Mouse (Mus musculus) spleen, adult 12 weeks (tissue): Measurements from ENCODE around the gene Secisbp2.
A peak's percentile ranks its signal among the peaks of the same experiment; 100 is the strongest.
"Not testable (repeated sequence)": the region's sequence is repeated elsewhere in the genome, so short reads cannot be mapped to it uniquely, and the experiment has no call there.

Experiments used
- DNase-seq: peaks from one replicate; pipeline ENCODE4 v3.0.0; 2022; ENCODE audit warnings: low spot score

Secisbp2 gene

DNA sequence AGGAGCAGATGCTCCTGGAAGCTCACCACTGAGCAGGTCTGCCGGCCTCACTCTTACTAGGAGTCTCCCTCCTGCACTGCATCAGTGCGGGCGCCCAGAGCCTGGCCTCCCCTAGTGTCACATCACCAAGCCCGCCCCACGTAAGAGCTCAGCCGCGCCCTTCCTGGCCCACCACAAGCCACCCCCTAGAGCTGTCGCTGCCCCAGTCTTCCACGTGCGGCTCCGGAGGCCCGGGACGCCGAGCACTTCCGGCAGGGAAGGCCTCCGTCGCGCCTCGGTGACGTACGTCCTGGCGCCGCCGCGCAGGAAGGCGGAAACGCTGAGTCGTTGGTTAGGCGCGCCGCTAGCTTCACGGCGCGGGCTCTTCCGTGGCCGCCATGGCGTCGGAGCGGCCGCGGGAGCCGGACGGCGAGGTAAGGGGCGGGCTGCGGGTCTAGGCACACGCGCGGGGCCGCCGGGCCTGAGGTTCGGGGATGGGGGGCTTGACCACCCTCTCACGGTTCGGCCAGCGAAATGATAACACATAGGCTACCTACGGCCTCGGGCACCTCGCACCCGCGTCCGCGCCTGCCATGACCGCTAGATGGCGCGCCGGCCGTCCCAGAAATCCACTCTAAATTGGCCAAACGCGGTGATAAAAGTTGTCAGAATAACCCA lies at the start of gene Secisbp2:
Gene Secisbp2, plus strand, starts transcription at position 290 of the 657 bp plus-strand sequence.
- DNase-seq = peak; percentile 92

DNA sequence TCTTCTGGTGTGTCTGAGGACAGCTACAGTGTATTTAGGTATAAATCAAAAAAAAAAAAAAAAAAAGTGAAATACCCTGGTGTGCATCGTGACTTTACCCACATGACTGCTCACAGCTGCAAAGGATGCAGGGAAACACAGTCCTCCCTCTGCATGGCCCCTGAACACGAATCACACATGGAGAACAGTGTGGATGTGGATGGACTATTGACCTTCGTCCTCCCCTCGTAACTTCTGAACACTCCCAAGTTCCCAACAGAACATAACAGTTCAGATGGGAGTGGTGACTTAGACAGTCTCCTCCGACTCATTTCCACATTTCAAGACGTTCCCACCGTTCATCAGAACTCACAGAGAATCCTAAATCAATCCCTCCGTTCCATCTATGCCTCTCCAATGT lies 48.7 kb upstream of the Secisbp2 start:
- no peak for DNase-seq

DNA sequence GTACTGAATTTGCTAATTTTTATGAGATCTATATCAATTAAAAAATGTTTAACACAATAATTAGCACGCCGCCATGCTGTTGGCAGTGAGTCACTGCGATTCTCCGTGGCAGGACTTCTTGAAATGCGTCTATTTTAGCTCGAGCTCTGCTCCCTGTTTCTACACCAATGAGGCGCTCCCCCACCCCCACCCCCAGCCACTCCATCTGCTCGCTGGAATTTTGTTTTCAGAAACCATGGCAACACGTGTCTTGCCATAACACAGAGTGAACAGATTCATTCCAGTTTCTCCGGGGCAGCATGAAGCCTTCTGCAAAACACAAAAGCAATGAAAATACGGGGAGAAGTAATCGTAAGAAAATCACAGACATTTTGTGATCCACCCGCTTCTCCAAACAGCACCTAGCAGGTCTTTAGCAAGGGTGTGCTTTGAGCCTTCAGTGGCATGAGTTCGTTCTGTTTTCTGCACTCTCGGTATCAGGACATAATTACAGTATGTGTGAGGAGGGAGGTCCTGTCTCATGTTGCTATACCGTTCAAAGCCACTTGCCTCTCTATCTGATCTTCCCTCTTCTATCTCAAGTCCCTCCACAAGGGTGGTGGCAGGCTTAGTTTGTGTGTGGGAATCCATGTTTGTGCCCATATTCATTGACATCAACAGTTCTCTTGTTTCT lies 48.1 kb upstream of the Secisbp2 start:
- DNase-seq = no peak

DNA sequence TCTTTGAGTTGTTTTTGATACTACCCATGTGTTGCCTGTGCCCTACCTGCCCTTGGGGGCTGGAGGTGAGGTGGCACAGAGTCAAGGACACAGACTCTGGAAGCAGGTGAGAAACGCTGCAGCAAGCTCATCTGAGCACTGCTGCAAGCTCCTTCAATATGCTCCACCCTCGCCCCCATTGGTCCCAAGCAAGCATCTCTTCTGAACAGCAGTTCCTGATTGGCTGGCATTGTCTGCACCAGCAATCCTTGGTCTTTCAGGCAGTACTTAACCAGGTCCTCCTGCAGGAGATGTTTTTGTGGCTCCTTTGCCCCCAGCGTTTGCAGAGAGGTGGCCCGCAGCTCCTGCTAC lies 47.6 kb upstream of the Secisbp2 start:
- no peak for DNase-seq

DNA sequence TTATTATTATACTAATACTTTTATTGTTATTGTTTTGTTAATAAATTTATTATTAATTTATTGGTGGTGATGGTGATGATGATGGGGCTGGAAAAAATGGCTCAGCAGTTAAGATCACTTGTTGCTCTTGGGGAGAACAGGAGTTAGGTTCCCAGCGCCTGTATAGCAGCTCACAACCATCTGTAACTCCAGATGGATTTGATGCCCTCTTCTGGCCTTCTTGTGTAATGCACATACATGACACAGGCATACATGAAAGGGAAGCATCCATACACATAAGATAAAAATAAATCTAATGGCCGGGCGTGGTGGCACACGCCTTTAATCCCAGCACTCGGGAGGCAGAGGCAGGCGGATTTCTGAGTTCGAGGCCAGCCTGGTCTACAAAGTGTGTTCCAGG lies 42.3 kb upstream of the Secisbp2 start:
- DNase-seq = no peak

DNA sequence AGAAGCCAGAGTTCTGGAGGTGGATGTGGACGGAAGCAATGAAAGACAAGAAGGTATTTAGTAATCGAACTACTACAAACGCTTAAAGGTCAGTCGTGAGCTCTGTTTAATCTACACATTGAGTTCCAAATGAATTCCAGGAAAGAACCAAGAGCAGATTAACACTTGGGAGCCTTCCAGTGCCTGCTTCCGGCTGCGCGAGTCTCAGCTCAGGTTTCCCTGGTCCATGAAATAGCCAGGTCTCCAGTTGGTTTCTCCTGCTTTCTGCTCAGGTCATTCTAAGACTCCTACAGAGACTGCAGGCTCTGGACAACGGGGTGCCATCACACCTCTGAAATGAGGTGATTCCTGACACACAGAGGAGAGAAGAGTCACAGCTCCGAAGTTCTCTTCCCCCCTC lies 40.4 kb upstream of the Secisbp2 start:
- no peak for DNase-seq

DNA sequence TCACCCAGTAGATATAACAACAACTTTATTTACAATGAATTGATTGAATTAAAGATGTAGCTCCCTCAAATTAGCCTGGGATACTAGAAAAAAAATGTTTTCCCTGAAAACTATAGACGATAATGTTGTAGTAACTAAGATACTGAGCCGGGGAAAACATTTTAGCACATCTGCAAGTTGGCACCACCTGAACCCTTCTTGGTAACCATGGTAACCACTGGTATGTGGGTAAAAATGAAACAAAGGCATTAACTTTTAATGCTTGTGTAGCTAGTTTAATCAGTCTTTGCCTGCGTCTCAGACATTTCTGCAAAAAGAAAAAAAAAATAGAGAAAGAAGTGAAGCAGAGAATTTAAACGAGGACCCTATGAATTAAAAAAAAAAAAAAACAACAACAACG lies 40.0 kb upstream of the Secisbp2 start:
- DNase-seq = no peak

DNA sequence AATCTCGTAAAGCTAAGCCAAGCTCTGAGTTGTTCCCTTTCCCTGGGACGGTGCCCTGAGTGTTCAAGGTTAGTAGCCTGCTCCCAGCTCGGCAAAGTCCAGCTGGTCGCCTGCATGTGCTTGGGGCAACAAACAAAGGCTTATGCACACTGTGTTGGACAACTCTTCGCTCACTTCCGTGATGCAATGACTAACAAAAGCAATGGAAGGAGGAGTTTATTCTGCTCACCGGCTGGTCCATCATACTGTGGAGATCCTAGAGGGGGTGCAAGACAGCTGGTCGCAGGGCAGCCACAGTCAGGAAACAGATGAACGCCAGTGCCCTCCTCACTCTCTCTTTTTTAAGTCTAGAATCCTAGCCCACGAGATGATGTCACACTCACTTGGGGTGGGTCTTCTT lies 35.7 kb upstream of the Secisbp2 start:
- DNase-seq = no peak

DNA sequence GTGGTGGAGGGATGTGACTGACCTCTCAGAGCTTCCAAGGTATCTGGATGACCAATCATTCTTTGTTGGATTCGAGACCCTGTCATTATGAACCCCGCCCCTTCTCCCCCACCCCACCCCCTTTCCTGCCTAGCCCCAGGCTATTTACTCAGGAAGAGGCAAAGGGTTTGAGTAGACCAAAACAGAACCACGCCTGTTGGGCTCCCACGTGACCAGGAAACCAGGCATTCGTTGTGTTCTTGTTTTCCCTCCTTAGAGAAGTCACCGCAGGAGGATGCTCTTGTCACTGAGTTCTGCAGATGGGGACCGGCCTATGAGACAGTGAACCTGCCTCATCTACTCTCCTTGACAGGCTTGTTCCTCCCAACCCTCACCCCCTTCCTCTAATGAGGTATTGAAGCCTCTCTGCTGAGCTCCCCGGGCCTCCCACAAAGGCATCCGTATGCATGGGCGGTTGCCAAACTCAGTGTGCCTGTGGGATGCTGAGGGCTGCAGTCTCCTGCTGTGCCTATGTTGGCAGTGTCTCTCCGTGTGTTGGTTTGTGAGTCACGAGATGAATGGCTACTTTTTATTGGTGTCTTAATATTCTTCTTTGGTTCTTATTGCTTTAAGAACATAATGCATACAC lies 35.0 kb upstream of the Secisbp2 start:
- DNase-seq = no peak

DNA sequence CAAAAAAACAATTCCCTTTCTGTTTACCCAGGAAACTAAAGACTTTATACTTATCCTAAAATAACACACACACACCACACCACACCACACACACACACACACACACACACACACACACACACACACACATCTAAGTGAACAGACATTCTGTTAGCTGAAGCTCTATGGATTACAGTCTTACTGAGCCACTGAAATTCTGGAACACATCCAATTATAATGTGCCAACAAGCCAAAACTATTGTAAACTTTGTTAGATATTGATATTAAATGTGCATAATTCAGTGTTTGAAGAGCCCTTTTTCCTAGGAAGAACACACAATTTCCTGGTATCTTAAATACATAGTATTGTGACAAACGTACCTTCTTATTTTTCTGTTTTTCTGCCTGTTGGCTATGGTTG lies 34.2 kb upstream of the Secisbp2 start:
- DNase-seq = no peak

DNA sequence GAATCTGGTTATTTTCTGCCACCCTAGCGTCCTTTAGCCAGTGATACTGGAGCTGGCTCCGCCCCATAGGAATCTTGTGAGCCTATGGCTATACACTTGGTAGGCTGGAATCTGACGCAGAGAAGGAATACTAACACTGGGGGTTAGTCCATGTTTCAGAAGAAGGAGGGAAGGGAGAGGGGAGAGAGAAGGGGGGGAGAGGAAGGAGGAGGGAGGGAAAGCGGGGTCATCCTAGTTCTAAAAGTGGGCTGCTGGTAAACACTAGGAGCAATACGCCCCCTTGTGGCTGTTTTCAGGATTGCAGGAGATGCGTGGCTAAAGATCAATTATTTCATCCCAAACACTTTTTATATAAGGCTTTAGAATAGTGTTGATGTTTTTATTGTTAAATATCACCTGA lies 33.6 kb upstream of the Secisbp2 start:
- DNase-seq = peak; percentile 16

DNA sequence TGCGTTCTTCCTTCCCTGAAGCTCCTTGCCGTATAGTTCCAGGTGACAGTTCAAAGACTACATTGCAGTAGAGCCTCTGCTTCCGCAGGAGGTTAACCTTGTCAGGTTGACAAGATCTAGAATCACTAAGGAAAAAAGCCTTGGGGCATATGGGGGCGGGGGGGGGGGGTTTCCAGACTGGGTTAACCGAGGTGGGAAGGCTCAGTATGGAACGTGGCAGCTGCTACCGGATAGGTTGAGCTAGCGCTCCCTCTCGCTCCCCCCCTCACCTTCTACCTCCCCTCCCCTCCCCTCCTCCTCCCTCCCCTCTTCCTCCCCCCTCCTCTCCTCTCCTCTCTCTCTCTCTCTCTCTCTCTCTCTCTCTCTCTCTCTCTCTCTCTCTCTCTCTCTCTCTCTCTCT lies 32.9 kb upstream of the Secisbp2 start:
- DNase-seq = no peak

DNA sequence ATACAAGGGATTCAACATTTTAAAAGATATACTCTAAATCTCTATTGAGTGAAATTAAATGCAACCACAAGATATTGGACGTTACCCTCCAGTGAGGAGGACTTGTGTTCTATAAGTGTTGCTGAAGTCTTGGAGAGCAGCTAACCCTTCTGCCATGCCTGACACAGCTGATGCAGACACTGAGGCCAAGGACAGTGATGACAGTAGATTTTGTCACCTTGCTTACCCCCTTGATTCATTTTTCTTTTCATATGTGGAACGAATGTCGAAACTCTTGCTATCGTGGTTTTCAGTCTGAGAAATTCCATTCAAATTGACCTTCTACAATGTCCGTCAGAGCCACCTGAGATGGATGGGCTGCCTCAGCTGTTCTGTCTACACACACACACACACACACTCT lies 28.9 kb upstream of the Secisbp2 start:
- DNase-seq = no peak

DNA sequence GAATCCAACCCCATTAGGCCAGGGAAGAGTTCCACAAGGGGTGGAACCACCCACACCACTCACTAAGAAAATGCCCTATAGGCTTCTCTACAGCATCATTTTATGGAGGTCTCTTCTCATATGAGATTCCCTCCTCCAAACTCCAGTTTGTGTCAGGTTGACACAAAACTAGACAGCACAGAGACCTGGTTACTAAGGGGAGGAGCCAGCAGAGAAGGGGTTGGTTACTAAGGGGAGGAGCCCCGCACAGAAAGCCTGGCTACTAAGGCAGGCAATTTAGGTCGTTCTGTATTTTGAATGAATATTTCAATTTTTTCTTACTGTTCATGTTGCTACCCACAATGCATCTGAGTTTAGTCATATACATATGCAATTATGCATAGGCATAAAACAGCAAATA lies 27.8 kb upstream of the Secisbp2 start:
- DNase-seq = no peak

DNA sequence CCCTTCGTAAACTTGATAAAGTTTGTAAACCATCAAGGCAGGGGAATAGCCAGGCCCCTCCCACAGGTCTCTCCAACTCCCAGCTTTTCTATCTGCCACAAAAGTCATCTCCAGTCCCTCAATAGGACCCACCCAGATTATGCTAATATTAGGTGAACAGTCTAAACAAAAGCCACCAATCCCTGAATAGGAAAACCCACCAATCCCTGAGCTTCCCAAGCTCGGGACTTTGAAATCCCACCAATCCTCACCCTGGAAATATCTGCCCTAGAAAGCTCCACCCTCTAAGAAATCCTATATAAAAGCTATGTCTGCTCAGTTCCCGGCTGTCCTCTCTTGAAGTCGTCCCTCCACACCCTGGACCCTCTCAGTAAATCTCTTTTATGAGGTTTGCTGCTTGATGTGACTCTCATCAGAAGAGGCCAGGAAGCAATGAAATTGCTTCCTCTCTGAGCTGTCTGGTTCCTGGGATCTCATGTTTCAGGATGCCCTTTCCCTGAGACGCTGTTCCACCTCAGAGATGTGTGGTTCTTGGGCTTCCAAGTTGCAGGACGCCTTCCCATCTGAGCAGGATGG lies 23.1 kb upstream of the Secisbp2 start:
- no peak for DNase-seq

DNA sequence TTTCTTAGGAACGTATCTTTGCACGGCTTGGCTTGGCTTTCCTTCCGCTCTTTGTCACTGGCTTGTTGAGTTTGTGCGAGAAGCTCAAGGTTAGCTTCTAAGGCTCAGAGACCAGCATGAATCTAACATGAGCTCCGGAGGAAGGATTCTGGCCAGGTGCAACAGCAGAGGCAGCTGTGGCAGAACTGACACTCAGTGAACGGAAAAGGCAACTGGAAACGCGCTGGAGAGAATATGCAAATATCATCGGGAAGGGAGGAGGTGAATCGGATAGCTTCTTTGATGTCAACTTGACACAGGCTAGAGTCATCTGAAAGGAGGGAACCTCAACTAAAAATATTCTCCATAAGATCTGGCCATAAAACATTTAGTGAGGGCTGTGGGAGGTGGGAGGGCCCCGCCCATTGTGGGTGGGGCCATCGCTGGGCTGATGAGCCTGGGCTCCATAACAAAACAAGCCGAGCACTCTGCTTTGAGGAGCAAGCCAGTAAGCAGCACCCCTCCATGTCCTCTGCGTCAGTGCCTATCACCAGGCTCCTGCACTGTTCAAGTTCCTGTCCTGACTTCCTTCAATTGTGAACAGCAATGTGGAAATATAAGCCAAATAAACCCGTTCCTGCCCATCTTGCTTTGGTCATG lies 20.0 kb upstream of the Secisbp2 start:
- DNase-seq = no peak

DNA sequence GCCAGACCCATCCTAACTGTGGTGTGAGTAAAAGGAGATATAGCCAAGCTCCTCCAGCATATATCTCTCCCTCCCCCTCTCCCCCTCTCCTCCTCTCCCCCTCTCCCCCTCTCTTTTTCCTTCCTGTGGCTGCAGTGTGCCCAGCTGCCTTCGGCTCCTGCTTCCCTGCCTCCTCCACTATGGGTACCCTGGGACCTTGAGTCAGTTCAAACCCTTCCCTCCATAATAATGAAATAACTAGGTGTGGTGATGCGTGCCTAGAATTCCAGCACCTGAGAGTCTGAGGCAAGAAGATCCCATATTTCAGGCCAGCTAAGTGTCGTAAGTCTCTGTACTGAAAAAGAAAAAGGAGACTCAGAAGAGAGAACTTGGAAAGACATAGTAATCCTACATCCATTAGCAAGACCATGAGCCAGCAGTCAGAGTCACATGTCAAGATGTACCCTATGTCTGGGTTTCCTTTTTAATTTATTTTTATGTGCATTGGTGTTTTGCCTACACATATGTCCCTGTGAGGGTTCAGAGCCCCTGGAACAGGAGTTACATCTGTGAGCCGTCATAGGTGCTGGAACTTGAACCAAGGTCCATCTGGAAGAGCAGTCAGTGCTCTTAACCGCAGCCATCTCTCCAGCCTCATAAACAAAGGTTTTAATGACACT lies 18.8 kb upstream of the Secisbp2 start:
- no peak for DNase-seq

DNA sequence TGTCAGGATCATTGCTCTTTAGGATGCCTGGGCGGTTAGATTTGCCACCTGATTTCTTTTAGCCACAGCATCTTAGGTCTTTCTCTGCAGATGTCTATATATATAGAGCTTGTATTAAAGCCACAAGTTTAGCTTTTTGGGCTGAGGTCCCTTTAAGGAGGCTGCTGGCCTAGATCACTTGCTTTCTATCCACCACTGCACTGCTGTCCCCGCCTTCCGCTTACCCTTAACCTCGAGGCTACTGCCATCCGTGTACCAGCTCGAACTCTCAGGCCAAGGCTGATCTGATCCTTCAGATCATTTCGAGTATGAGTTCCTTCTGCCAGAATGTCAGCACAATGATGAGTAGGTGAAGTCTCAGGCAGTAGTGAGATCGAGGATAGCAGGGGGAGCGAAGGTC lies 16.1 kb upstream of the Secisbp2 start:
- DNase-seq = not testable (repeated sequence)

DNA sequence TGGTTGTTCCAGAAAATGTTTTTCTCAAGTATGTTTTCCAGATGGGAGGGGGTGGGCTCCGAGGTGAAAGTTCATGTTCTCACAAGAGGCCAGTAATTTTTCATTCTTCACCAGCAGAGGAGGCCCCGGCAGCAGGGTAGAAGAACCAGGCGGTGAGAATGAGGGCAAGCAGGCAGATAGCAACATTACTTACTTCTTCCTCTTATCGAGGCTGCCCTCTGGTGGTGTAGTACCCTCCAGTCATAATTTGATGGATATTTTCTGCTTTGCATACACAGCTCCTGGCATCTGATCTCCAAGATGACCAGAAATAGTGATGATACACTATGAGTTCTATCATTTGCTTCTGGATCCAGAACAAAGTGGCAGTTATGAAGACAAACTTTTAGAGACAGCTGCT lies 12.5 kb upstream of the Secisbp2 start:
- no peak for DNase-seq

DNA sequence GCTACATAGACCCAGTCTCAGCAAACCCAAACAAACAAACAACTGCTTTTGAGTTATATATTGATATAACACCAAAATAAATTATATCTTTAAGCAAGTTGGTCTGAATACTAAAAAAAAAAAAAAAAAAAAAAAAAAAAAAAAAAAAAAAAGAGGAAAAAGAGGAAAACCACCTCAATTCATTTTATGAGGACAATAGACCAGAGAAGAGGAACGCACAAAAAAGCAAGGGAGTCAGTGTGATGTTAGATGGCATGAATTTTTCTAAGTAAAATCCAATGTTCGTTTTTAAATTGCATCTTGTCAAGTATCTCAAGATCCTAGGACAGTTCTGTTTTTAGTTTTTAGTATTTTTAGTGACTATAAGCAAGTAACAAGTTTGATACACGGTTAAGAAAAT lies 10.1 kb upstream of the Secisbp2 start:
- DNase-seq = no peak

DNA sequence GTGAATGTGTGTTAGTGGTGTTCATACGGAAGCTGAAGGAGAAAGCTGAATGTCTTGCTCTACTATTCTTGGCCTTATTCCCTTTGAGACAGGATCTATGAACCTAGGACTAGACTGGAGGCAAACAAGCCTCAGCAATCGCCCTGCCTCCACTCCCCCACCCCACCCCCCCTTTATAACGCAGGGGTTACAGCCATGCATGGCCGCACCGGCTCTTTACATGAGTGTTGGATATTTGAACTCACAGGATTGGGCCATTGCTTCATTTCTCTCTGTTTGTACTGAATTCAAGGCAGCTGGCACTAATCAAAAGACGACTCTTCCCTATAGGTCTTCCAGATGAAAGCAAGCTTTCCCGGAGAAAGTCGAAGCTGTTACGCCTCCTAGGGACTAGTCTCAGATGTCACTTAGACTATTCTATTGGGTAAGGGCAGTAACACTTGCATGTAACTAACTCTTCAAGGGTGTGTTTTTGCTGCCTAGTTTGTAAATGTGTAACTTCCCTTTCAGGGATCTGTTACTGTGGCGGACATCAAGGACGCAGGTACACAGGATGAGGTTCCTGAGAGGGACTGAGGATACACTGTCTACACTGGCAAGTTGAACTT lies 9.2 kb upstream of the Secisbp2 start:
- DNase-seq = no peak
